Mouse (Mus musculus) cerebellum, adult 2 months (tissue): ENCODE data around the gene Atad3a.

Source experiments
- CTCF ChIP-seq: fragments of 200-500 bp; IDR thresholded peaks from 2 replicates; pipeline ENCODE4 v1.5.1; 2011; ENCODE audit warnings: low read depth, mild to moderate bottlenecking, control low read depth, low read length, moderate library complexity, borderline replicate concordance; ENCODE audit not compliant: insufficient read depth
- POLR2A ChIP-seq: fragments of 200-500 bp; IDR thresholded peaks from 2 replicates; pipeline ENCODE4 v1.6.1; 2011; ENCODE audit warnings: low read length, control low read depth, borderline replicate concordance; ENCODE audit not compliant: insufficient read depth

DNA sequence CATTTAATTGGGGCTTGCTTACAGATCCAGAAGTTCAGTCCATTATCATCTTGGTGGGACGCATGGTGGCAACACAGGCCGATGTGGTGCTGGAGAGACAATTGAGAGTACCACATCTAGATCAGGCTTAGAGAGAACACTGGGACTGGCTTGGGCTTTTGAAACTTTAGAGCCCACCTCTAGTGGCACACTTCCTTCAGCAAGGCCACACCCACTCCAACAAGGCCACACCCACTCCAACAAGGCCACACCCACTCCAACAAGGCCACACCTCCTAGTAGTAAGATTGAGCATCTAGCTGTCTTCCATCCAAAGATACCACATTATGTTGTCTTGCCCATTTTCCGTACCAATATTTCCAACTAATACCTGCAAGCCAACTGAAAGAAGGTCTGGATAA lies 68.5 kb downstream of the Atad3a start:
- no peak for TF ChIP-seq POLR2A
- no peak for TF ChIP-seq CTCF
